Mouse (Mus musculus) urinary bladder, postnatal 25 days (tissue): ENCODE results near the gene Nedd9.

Experiments
- DNase-seq: peaks from one replicate; pipeline ENCODE4 v3.0.0; 2022; ENCODE audit warnings: low spot score

Nedd9 gene

GRCm38 (mm10) chr13:41456292-41457029 lies 30.7 kb downstream of the Nedd9 start:
- DNase-seq, result no peak

DNA sequence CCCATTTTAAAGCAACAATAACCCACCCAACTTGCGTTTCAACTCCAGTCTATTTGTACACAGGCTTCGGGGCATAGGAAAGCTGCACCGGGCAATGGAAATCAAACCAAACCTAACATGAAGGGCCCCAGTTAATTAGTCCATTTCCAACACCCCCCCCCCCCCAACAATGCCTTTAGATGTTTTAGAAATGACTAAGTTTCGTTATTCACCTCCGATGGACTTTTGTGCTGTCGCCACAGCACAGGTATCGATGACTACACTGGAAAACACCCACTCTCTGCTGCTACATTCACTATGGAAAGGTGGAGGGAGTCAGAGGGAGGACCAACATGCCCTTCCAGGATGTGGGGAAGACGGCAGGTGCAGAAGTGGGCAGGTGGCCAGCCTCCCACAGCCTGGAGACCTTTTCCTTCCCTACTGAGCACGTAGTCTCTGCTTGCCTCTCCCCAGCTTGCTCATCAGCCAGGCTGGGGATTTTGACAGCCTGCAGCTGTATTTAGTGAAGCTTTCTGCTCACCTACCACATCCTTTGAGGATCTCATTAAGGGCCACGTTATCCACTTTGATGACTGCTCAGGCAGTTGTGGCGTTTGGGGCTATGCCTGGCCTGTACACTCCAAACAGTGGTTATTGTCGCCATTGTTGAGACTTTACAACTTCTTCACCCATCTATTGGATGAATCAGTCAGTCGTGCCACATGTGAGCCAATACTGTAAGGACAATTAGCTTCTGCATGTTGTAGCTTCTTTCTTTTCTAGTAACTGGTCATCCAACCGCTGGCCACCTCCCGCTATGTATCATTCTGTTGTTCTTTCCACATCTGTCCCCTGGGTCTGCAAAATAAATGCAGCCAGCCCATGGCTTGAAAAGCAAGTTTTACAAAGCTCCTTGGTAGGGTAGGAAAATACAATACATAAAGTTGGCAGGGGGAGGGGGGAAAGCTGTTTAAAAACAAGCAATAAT lies 33.7 kb downstream of the Nedd9 start:
- no peak for DNase-seq

DNA sequence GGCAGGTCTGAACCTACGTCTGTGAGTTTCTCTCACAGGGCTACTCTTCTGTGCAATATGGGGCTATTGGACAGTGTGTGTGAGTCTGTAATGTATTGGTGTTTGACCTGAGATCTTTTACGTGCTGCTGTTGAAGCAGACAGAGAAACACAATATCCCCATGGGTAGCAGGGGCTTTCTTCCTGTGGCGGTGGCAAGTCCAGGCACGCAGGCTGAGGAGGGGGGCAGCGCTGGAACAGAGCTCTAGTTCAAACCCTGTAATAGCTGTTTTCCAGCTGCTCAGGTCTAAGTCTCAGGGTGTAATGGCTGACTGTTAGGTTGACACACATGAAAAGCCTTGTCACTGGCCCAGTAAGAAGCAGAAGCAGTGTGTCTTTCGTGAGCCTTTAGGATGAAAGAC lies 36.3 kb downstream of the Nedd9 start:
- DNase-seq, result no peak

DNA sequence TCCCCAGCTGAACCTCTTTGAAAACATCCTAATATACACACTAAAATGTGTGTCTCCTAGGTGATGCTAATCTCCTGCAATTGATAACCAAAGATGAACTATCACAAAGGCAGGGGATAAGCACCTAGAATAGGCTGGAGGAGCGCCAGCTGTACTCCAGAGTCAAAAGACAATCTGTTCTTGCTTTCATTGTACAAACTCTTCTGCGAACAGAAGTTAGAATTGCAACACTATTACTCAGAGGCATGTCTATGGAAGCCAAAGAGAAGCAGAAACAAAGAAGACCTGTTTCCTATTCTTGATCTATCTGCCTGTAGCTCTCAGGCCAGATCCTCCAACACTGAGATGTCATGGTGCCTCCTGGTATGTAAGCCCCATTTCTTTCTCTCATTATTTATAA lies 38.0 kb downstream of the Nedd9 start:
- DNase-seq, result no peak

DNA sequence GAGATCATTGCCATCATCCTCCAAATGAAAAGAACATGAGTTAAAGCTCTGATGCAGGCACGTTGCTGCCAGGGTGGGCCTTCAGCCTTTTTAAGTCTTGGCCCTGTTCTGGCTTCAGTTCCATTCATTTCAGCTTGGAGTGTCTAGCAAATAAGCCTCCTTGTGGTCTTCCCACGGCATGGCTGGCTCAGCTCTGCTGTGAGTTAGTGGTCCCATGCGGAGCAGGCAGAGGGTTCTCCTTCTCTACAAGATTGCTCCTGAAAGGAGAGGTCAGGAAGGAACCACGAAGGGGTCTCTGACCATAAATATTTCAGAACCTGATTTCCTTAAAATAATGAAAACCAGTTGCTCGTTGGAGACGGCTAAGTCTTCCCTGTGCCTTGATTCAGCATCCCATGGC lies 40.0 kb downstream of the Nedd9 start:
- no peak for DNase-seq

DNA sequence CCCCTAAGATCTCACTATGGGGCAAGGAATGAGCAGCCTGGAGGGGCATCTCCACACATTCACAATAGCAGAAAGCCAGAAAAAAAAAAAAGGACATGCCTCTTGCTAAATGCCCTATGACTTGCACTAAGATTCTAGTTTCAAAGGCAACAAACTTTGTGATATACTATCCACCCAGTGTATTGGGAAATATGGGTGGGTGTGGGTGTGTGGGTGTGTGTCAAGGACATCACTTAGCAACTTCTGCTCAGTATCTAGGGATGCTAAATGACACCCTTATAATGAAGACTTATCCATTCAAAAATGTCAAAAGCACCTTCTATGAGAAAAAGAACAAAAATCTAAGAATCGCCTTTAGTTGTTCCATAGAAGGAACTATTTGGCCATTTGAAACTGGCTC lies 40.6 kb downstream of the Nedd9 start:
- no peak for DNase-seq

DNA sequence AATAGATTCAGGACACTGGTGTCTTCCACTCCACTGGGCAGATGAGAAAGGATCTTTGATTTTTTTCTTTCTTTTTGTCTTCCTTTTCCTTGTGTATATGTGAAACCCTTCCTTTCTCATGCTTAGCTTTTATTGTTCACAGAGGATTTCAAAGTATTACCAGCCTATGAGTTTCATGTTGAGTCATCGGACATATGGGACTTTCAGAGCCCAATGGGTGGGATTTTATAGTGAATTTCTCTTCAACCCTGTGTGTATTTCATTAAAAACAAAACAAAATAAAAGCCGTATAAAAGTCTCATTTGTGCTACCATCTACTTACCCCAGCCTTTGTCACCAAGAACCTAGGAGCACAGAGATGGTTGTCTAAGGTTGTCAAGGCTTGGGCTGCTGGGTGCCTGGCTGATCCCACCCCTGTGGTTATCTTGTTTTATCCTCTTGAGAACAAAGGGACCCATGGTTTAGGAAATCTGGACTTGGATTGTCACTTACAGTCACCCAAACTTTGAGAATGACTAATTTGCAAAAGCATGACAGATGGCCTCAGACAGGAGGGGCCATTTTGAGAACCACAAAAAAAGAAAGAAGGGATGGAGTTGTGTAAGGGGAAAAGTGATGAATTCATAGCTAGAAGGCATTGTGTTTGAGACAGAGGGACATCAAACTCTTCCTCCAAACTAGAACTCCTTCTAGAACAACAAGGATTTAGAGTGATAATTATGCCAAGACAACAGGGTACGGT lies 41.9 kb downstream of the Nedd9 start:
- no peak for DNase-seq

GRCm38 (mm10) chr13:41444230-41444629 lies 42.9 kb downstream of the Nedd9 start:
- DNase-seq, result no peak

DNA sequence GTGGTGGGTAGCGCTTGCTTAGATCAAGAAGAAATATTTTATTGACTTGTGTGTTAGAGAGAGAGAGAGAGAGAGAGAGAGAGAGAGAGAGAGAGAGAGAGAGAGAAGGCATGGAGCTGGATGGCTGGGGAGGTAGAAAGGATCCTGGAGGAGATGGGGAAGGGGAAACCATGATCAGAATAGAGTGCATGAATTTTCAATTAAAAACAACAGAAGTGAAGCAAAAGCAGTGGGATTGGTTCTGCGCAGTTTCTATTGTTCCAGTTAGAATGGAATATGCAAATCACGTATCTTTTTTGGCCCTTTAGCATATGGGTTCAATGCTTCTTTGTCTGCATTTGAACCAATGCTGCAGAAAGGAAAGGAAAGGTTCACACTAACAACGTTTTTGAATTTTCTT lies 45.0 kb downstream of the Nedd9 start:
- no peak for DNase-seq

- DNase-seq, result no peak
Measured at GRCm38 (mm10) chr13:41440205-41440604, 47.0 kb downstream of the Nedd9 start.

DNA sequence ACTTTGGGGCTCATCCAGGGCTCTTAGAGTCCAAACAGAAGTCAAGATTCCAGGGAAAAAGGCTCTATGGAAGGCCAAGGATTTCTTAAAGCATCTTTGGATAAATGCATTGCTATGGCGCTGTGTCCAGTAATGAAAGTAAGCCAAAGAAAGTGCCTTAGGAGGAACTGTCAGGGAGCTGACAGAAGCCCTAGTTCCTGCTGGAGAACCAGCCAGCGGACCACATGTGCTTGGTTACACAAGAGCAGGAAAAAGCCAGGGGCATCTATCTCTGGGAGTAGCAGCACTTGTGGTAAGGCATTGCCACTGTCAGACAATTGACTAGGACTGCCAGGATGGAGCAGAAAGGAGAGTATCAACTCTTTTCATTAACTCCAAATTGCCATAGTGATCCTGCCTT lies 49.8 kb downstream of the Nedd9 start:
- DNase-seq, result no peak

- no peak for DNase-seq
Measured at GRCm38 (mm10) chr13:41436731-41437130, 50.4 kb downstream of the Nedd9 start.

GRCm38 (mm10) chr13:41433201-41433600 lies 54.0 kb downstream of the Nedd9 start:
- DNase-seq, result no peak

- no peak for DNase-seq
Measured at GRCm38 (mm10) chr13:41431795-41432194, 55.4 kb downstream of the Nedd9 start.

GRCm38 (mm10) chr13:41427046-41427445 lies 60.1 kb downstream of the Nedd9 start:
- DNase-seq, result no peak

- no peak for DNase-seq
Measured at GRCm38 (mm10) chr13:41423463-41424074, 63.6 kb downstream of the Nedd9 start.

GRCm38 (mm10) chr13:41422581-41422980 lies 64.6 kb downstream of the Nedd9 start:
- no peak for DNase-seq

DNA sequence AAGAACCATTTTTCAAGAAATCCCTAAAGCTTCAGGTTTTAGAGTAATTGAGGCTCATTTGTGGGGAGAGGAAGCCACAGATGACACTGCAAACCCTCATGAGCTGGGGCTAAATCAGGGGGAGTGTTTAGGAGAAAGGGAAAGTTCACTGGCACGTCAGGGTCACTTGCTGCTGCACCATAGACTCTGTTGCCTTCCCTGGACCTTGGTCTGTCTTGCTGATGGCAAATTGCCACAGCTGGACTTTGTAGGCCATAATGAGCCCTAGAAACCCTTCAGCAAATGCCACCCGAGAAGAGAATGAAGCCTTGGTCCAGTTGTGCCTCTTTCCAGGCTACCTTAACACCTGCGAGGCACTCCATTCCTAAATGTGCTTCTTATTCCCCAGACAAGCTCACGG lies 66.8 kb downstream of the Nedd9 start:
- DNase-seq, result no peak

GRCm38 (mm10) chr13:41418198-41418869 lies 68.8 kb downstream of the Nedd9 start:
- no peak for DNase-seq

DNA sequence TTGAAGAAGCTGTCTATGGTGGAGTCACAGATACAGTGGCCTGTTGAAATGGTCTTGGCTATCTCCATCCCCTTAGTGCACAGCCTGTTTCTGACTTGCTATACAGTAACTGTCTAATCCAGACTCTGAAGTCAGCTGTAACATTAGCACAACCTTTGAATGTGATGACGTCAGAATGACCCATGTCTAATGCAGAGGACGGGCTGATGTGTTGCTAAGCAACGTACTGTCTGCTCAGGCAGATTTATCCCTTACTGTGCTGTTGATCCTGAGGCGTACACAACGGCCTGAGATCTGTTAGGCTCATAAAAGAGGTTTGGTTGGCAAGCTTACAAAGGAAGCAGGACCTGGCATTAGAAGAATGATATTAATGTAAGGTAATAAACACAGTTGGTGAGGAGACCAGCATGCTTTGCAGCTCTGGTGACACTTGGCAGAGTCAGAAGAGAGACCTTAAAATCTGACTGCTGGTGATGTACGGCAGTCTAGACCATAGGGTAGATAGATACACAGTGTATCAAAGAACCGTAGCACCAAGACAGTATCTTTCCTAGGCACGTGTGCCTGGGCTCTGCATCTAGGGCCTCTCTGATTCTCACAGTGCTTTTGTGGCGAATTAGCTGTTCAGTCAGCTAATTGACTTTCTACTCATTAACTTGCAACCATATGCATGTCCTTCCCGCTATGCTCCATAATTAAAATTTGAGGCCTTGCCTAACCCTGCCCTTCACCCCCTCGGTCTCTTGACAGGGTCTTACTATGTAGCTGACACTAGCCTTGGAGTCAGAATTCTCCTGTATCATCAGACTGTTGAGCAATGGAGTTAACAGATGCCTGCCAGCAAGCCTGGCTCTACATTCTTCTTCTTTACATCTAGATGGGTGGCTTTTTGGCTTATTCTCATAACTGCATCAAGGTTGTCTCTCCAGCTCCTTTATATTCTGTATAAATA lies 70.8 kb downstream of the Nedd9 start:
- no peak for DNase-seq
